In genomic region chr2:28538817-28539128, GRCm38 (mm10) we compare ENCODE assay signal across 9 mouse cellular contexts. TPM values are rescaled to one million over a fixed set of nuclear protein-coding genes. Genes with fewer than 3 reads are reported as not detected.
DNase-seq lines count a peak whose midpoint lies in the region; ATAC-seq and TF ChIP-seq lines count a peak whose summit lies in the region.
"Had no signal": no experiment of that assay in that cellular context is flagged by ENCODE, and none has a peak within 500 bp of the region (broad histone marks: within the 10 kb centered on the region; RNA-seq: fewer than 3 reads in every experiment).

No protein-coding gene starts in this region.

- H3K27ac ChIP-seq in heart, embryonic 14.5 days (replicated peaks in 1 of 2; ENCODE audit: control insufficient read depth in 1 of 2, insufficient read depth in 1 of 2, low read depth in 2 of 2, low read length in 2 of 2), result peak overlapping the region; percentile 33 to 59; a peak in 2 of 4 replicates
- H3K27ac ChIP-seq in heart, postnatal 0 days (ENCODE audit: low read depth), result peak overlapping the region; percentile 66
- peak overlapping the region; percentile 72 for H3K27ac ChIP-seq in midbrain, embryonic 16.5 days (ENCODE audit: low read length)

- no peak for TF ChIP-seq EP300 in heart, postnatal 0 days (IDR thresholded peaks at IDR 0.05; ENCODE audit: low read depth)

- no peak overlapping the region for H3K4me2 ChIP-seq in heart, embryonic 14.5 days (ENCODE audit: low read length)
- no peak overlapping the region for H3K4me2 ChIP-seq in heart, postnatal 0 days (ENCODE audit: low read depth, low read length)
- H3K4me2 ChIP-seq in midbrain, embryonic 16.5 days (ENCODE audit: low read length), result no peak overlapping the region

- H3K4me3 ChIP-seq in heart, embryonic 14.5 days (ENCODE audit: control insufficient read depth in 1 of 2, insufficient read depth in 1 of 2, low read depth in 1 of 2, low read length in 2 of 2), result no peak overlapping the region
- no peak overlapping the region for H3K4me3 ChIP-seq in heart, postnatal 0 days (ENCODE audit: low read depth, low read length)
- H3K4me3 ChIP-seq in midbrain, embryonic 16.5 days (ENCODE audit: low read depth, low read length), result no peak overlapping the region

- DNase-seq in heart, adult 8-10 months (ENCODE audit: low spot score), result no peak
- peak; percentile 68 for DNase-seq in cerebellum, adult 11-12 months
- no peak for DNase-seq in heart, postnatal 0 days (ENCODE audit: low spot score)
- DNase-seq in urinary bladder, adult 2 months (ENCODE audit: low spot score), result no peak
- no peak for DNase-seq in kidney, postnatal 10 days
- DNase-seq in urinary bladder, postnatal 10 days (ENCODE audit: low spot score), result no peak

- H3K4me1 ChIP-seq in heart, embryonic 14.5 days (ENCODE audit: control insufficient read depth in 2 of 2, insufficient read depth in 2 of 2, low read length in 2 of 2), result peaks cover 44 to 51% of the 10 kb centered on the region in 2 experiments
- H3K4me1 ChIP-seq in heart, postnatal 0 days (ENCODE audit: control insufficient read depth, insufficient read depth), result peaks cover 46% of the 10 kb centered on the region
- peaks cover 60% of the 10 kb centered on the region for H3K4me1 ChIP-seq in midbrain, embryonic 16.5 days (ENCODE audit: control insufficient read depth, insufficient read depth, low read length)

- H3K9me3 ChIP-seq in heart, embryonic 14.5 days (ENCODE audit: control insufficient read depth, low read length), result no peaks in the 10 kb centered on the region
- H3K9me3 ChIP-seq in heart, postnatal 0 days (replicated peaks; ENCODE audit: control insufficient read depth, low read length), result no peaks in the 10 kb centered on the region
- no peaks in the 10 kb centered on the region for H3K9me3 ChIP-seq in midbrain, embryonic 16.5 days (replicated peaks; ENCODE audit: control insufficient read depth, low read length, poor library complexity, severe bottlenecking)

- H3K9ac ChIP-seq in heart, embryonic 14.5 days (ENCODE audit: low read length), result peak overlapping the region; percentile 31; the same call in 1 of the 2 replicates
- H3K9ac ChIP-seq in heart, postnatal 0 days (replicated peaks; ENCODE audit: low read depth, low read length), result no peak overlapping the region
- H3K9ac ChIP-seq in midbrain, embryonic 16.5 days (ENCODE audit: low read depth, low read length), result peak overlapping the region; percentile 52; the same call in 1 of the 2 replicates

- no peak for ATAC-seq in heart, embryonic 14.5 days (ENCODE audit: insufficient number of reproducible peaks, insufficient read depth, low FRiP score, low read depth)
- ATAC-seq in heart, postnatal 0 days (ENCODE audit: insufficient read depth, low read depth), result no peak
- ATAC-seq in midbrain, embryonic 16.5 days, result no peak; the same call in 1 of the 2 replicates

- no peak for TF ChIP-seq CTCF in heart, postnatal 0 days (IDR thresholded peaks at IDR 0.05; ENCODE audit: low read depth)

- no peaks in the 10 kb centered on the region for H3K27me3 ChIP-seq in heart, embryonic 14.5 days (ENCODE audit: control insufficient read depth, insufficient read depth, low read length)
- H3K27me3 ChIP-seq in heart, postnatal 0 days (ENCODE audit: control insufficient read depth, insufficient read depth, low read length), result no peaks in the 10 kb centered on the region
- H3K27me3 ChIP-seq in midbrain, embryonic 16.5 days (ENCODE audit: control insufficient read depth, insufficient read depth, low read depth, low read length), result no peaks in the 10 kb centered on the region

- 50% methylated on average over 1 of the region's 1 CpGs for WGBS in heart, embryonic 14.5 days
- WGBS in heart, postnatal 0 days, result 50% methylated on average over 1 of the region's 1 CpGs
- WGBS in midbrain, embryonic 16.5 days, result 50% methylated on average over 1 of the region's 1 CpGs

- H3K36me3 ChIP-seq in heart, embryonic 14.5 days (ENCODE audit: control insufficient read depth, insufficient read depth, low read length), result peaks cover 31% of the 10 kb centered on the region
- H3K36me3 ChIP-seq in heart, postnatal 0 days (replicated peaks; ENCODE audit: control insufficient read depth, insufficient read depth, low read length), result peaks cover 19% of the 10 kb centered on the region
- peaks cover 17% of the 10 kb centered on the region for H3K36me3 ChIP-seq in midbrain, embryonic 16.5 days (ENCODE audit: control insufficient read depth, insufficient read depth, low read length)

RNA-seq across cellular contexts. Expression of gene Cel, which starts 24.4 kb away (rescaled TPM):
- polyA plus RNA-seq in heart, embryonic 14.5 days (2014; fragmentation: Nextera tagmentation; extraction: Ambion mirVana), result not detected in 2 replicates
- total RNA-seq in heart, adult 8-10 months (2022), result not detected
- total RNA-seq in heart, postnatal 0 days (2014; rRNA removed; ENCODE audit: low replicate concordance), result not detected in 2 replicates
- not detected in 2 replicates for polyA plus RNA-seq in heart, postnatal 0 days (2015; fragmentation: Nextera tagmentation; extraction: Ambion mirVana)
- not detected in 2 replicates for polyA plus RNA-seq in midbrain, embryonic 16.5 days (2015; fragmentation: Nextera tagmentation; extraction: Ambion mirVana)
- 0.07 and 0.44 TPM in 2 replicates for polyA plus RNA-seq in urinary bladder, adult 2 months (2012; rRNA removed)
- total RNA-seq: neutrophil, adult 5-6 weeks had no signal

RNA-seq across cellular contexts. Expression of gene Ralgds, which starts 25.8 kb away (rescaled TPM):
- 20.1 and 21.1 TPM in 2 replicates for polyA plus RNA-seq in heart, embryonic 14.5 days (2014; fragmentation: Nextera tagmentation; extraction: Ambion mirVana)
- 10 to 100 TPM in 2 of 4 experiments, 1 to 10 TPM in 2; 8.5 to 13.9 (median 9.8) TPM for total RNA-seq in heart, adult 8-10 months (2022)
- 34.9 and 35.7 TPM in 2 replicates for total RNA-seq in heart, postnatal 0 days (2014; rRNA removed; ENCODE audit: low replicate concordance)
- 12.2 and 13.1 TPM in 2 replicates for polyA plus RNA-seq in heart, postnatal 0 days (2015; fragmentation: Nextera tagmentation; extraction: Ambion mirVana)
- polyA plus RNA-seq in midbrain, embryonic 16.5 days (2015; fragmentation: Nextera tagmentation; extraction: Ambion mirVana), result 78.4 and 82.0 TPM in 2 replicates
- 50.7 and 65.6 TPM in 2 replicates for polyA plus RNA-seq in urinary bladder, adult 2 months (2012; rRNA removed)

RNA-seq across cellular contexts. Expression of gene Gm10134, which starts 32.9 kb away (rescaled TPM):
- polyA plus RNA-seq in heart, embryonic 14.5 days (2014; fragmentation: Nextera tagmentation; extraction: Ambion mirVana), result 0.86 and 1.1 TPM in 2 replicates
- total RNA-seq in heart, adult 8-10 months (2022), result 1 to 10 TPM in 2 of 4 experiments, not detected in 2; 1.4 TPM
- not detected in 2 replicates for total RNA-seq in heart, postnatal 0 days (2014; rRNA removed; ENCODE audit: low replicate concordance)
- 0.49 TPM in 1 of 2 replicates, not detected in the other for polyA plus RNA-seq in heart, postnatal 0 days (2015; fragmentation: Nextera tagmentation; extraction: Ambion mirVana)
- polyA plus RNA-seq in midbrain, embryonic 16.5 days (2015; fragmentation: Nextera tagmentation; extraction: Ambion mirVana), result 2.3 and 3.6 TPM in 2 replicates
- polyA plus RNA-seq in urinary bladder, adult 2 months (2012; rRNA removed), result 0.55 and 1.6 TPM in 2 replicates
- total RNA-seq: neutrophil, adult 5-6 weeks had no signal

RNA-seq across cellular contexts. Expression of gene Gbgt1, which starts 42.1 kb away (rescaled TPM):
- not detected in 2 replicates for polyA plus RNA-seq in heart, embryonic 14.5 days (2014; fragmentation: Nextera tagmentation; extraction: Ambion mirVana)
- total RNA-seq in heart, adult 8-10 months (2022), result 1 to 10 TPM; 1.2 to 2.4 (median 2.1) TPM
- total RNA-seq in heart, postnatal 0 days (2014; rRNA removed; ENCODE audit: low replicate concordance), result 0.15 and 0.42 TPM in 2 replicates
- 0.11 TPM in 1 of 2 replicates, not detected in the other for polyA plus RNA-seq in heart, postnatal 0 days (2015; fragmentation: Nextera tagmentation; extraction: Ambion mirVana)
- polyA plus RNA-seq in midbrain, embryonic 16.5 days (2015; fragmentation: Nextera tagmentation; extraction: Ambion mirVana), result 1.1 and 1.2 TPM in 2 replicates
- 3.2 and 4.0 TPM in 2 replicates for polyA plus RNA-seq in urinary bladder, adult 2 months (2012; rRNA removed)
- total RNA-seq: neutrophil, adult 5-6 weeks had no signal

RNA-seq across cellular contexts. Expression of gene Gtf3c5, which starts 44.8 kb away (rescaled TPM):
- polyA plus RNA-seq in heart, embryonic 14.5 days (2014; fragmentation: Nextera tagmentation; extraction: Ambion mirVana), result 20.0 and 20.7 TPM in 2 replicates
- 10 to 100 TPM in 3 of 4 experiments, 1 to 10 TPM in 1; 9.9 to 13.2 (median 10.6) TPM for total RNA-seq in heart, adult 8-10 months (2022)
- total RNA-seq in heart, postnatal 0 days (2014; rRNA removed; ENCODE audit: low replicate concordance), result 14.0 and 14.3 TPM in 2 replicates
- 12.4 and 12.7 TPM in 2 replicates for polyA plus RNA-seq in heart, postnatal 0 days (2015; fragmentation: Nextera tagmentation; extraction: Ambion mirVana)
- 42.3 and 46.3 TPM in 2 replicates for polyA plus RNA-seq in midbrain, embryonic 16.5 days (2015; fragmentation: Nextera tagmentation; extraction: Ambion mirVana)
- polyA plus RNA-seq in urinary bladder, adult 2 months (2012; rRNA removed), result 21.3 and 21.7 TPM in 2 replicates
